Mouse (Mus musculus): Measurements from ENCODE around the gene Ccdc24. TPM values are rescaled to one million over a fixed set of nuclear protein-coding genes. Genes with fewer than 3 reads are reported as not detected.

Ccdc24 gene
- polyA plus RNA-seq (2014; fragmentation: Illumina TruSeq; extraction: RNeasy Lipid Tissue Mini Kit (QIAGEN cat#74804); ENCODE audit: low read depth, low replicate concordance) = not detected

GRCm38 (mm10) chr4:117872471-117872886, at the start of gene Ccdc24:
Gene Ccdc24 (minus strand): TSS chr4:117872557.

DNA sequence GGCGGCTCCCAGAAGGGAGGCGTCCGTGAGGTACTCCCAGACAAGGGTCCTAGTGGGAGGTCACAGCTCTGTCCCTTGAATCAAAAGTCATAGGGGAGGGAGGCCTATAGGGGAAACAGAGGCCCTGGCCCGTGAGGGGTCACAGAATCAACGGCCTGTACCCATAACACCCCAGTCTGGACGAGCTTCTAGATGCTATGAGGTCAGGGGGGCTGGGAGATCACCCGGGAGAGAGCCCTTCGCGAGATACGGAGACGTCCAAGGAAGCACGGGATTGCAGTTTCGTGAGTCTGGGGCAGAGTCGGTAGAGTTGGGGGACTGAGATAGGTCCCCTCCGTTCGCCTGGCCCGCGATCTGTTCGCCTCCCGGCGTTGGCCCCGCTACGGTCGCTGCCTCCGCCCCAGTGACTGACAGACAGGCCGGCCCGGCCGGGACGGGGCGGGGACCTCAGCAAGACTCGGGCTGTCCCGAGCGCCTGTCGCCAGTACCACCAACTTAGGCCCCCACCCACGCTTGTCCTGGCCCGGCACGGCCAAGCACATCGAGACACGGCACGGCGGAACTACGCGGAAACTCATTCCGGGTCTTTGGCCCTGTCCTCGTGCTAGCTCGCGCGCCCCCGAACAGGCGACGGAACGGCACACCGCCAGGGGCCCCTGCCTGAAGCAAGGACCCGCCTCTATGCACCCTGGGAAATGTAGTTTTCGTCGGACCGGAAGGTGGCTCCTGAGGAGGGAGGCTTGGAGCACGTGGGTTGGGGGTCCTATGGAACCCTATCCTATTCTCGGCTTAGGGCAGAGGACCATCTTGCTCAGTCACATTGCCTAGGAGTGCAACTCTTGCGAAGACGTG, 42.5 kb upstream of the Ccdc24 start, which contains the start of gene Ipo13:
Gene Ipo13, minus strand, starts transcription at position 409 of the 852 bp plus-strand sequence.

GRCm38 (mm10) chr4:117891738-117892161, 19.4 kb upstream of the Ccdc24 start, which contains the start of gene Dph2:
Gene Dph2 (minus strand): TSS chr4:117892032.

GRCm38 (mm10) chr4:117887133-117887532, 14.8 kb upstream of the Ccdc24 start, which contains the start of gene Atp6v0b:
Gene Atp6v0b (minus strand): TSS chr4:117887333.

GRCm38 (mm10) chr4:117882701-117883691, 10.6 kb upstream of the Ccdc24 start, which contains the start of gene B4galt2:
Gene B4galt2 (minus strand): TSS chr4:117883487.

DNA sequence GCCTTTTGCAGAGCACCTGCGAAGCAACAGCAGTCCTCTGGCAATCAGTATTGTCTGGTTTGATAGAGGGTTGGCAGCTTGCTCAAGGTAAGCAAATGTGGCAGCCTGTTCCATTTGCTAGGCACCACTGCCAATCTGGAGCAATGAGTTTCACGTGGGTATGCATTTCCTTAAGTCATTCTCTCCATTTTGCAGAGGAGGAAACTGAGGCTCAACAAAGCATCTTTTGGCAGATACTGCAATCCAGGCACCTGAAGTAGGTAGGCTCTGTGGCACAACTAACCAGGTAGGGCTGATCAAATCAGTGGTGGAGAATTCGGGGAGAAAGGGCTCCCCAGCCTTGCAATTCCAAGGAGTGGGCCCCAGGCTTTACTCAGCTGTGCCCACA, 37.9 kb downstream of the Ccdc24 start, which contains the start of gene Slc6a9:
Gene Slc6a9, plus strand, starts transcription at position 50 of the 388 bp plus-strand sequence.

Other genes with a start within 250 kb of the Ccdc24 start
- 1.2 TPM for gene Dmap1, start 190.3 kb downstream of the Ccdc24 start, polyA plus RNA-seq (2014; fragmentation: Illumina TruSeq; extraction: RNeasy Lipid Tissue Mini Kit (QIAGEN cat#74804); ENCODE audit: low read depth, low replicate concordance)
- gene Gm12845, start 148.1 kb downstream of the Ccdc24 start, polyA plus RNA-seq (2014; fragmentation: Illumina TruSeq; extraction: RNeasy Lipid Tissue Mini Kit (QIAGEN cat#74804); ENCODE audit: low read depth, low replicate concordance) = not detected
- gene Klf17, start 106.9 kb downstream of the Ccdc24 start, polyA plus RNA-seq (2014; fragmentation: Illumina TruSeq; extraction: RNeasy Lipid Tissue Mini Kit (QIAGEN cat#74804); ENCODE audit: low read depth, low replicate concordance) = not detected
- gene Slc6a9, start 38.1 kb downstream of the Ccdc24 start, polyA plus RNA-seq (2014; fragmentation: Illumina TruSeq; extraction: RNeasy Lipid Tissue Mini Kit (QIAGEN cat#74804); ENCODE audit: low read depth, low replicate concordance) = 3.1 TPM
- gene B4galt2, start 10.9 kb upstream of the Ccdc24 start, polyA plus RNA-seq (2014; fragmentation: Illumina TruSeq; extraction: RNeasy Lipid Tissue Mini Kit (QIAGEN cat#74804); ENCODE audit: low read depth, low replicate concordance) = not detected
- gene Atp6v0b, start 14.8 kb upstream of the Ccdc24 start, polyA plus RNA-seq (2014; fragmentation: Illumina TruSeq; extraction: RNeasy Lipid Tissue Mini Kit (QIAGEN cat#74804); ENCODE audit: low read depth, low replicate concordance) = 37.1 TPM
- gene Dph2, start 19.5 kb upstream of the Ccdc24 start, polyA plus RNA-seq (2014; fragmentation: Illumina TruSeq; extraction: RNeasy Lipid Tissue Mini Kit (QIAGEN cat#74804); ENCODE audit: low read depth, low replicate concordance) = 1.2 TPM
- 2.3 TPM for gene Ipo13, start 42.4 kb upstream of the Ccdc24 start, polyA plus RNA-seq (2014; fragmentation: Illumina TruSeq; extraction: RNeasy Lipid Tissue Mini Kit (QIAGEN cat#74804); ENCODE audit: low read depth, low replicate concordance)
- not detected for gene Artn, start 57.2 kb upstream of the Ccdc24 start, polyA plus RNA-seq (2014; fragmentation: Illumina TruSeq; extraction: RNeasy Lipid Tissue Mini Kit (QIAGEN cat#74804); ENCODE audit: low read depth, low replicate concordance)